Mouse (Mus musculus) erythroblast, embryonic 14.5 days (primary cell): ENCODE results near the gene Apmap.

Experiments
- GATA1 ChIP-seq: IDR thresholded peaks from 2 replicates; pipeline ENCODE4 v1.6.1; 2012; ENCODE audit warnings: low read length, inconsistent platforms, mixed read lengths
- TAL1 ChIP-seq: IDR thresholded peaks from 3 replicates; pipeline ENCODE4 v1.6.1; 2012; ENCODE audit warnings: low read length, inconsistent platforms, mixed read lengths

GRCm38 (mm10) chr2:150607086-150607485 is 1.3 kb downstream of the Apmap start:
- TF ChIP-seq GATA1 (no peak), TAL1 (no peak)
